Mouse (Mus musculus) 3T3-L1 (cell line): ENCODE measurements around the gene Hlcs.

ENCODE experiments used
- DNase-seq: peaks from one replicate; pipeline ENCODE4 v3.0.0-alpha.2; 2015; ENCODE audit warnings: low read depth, low spot score

The Hlcs gene

GRCm38 (mm10) chr16:94094251-94095108 is 218.9 kb downstream of the Hlcs start:
- no peak for DNase-seq

DNA sequence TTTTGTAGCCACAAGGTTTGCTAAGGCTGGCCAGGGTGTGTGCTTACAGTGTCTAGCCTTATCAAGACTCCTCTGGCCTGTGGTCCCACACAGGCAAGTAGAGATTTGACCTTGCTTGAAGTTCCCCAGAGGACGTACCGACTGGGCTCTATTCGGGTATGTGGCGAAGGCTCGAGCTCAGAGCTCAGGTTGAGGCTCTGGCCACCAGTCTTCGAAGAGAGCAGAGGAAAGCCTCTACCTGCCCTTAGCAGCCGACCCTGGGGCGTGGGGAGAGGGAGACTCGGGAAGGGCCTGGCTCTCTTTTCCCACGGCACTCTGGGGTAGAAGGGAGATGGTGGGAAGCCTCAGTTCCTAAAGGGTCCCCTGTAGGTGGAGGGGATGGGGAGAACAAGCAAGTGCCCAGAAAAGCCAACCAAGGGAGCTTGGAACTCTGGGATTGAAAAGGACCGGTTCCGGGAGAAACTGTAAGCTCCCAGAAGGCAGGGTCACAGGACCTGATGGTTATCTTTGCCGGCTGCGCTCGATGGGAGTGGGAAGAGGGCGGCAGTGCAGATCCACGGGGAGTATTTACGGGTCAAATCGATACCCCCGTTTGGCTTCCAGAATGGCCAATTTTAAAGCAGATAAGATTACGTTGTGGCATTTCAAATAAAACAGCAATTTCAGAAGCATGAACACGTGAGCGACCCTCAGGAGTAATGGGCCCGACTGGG is 220.1 kb downstream of the Hlcs start:
- no peak for DNase-seq

GRCm38 (mm10) chr16:94092511-94093150 is 220.7 kb downstream of the Hlcs start:
- DNase-seq = no peak

GRCm38 (mm10) chr16:94088819-94089692 is 224.3 kb downstream of the Hlcs start:
- no peak for DNase-seq

- no peak for DNase-seq
These were observed 225.1 kb downstream of the Hlcs start for GRCm38 (mm10) chr16:94088226-94088748.

GRCm38 (mm10) chr16:94087570-94088225 is 225.7 kb downstream of the Hlcs start:
- DNase-seq = no peak

GRCm38 (mm10) chr16:94086701-94087569 is 226.4 kb downstream of the Hlcs start:
- no peak for DNase-seq

DNA sequence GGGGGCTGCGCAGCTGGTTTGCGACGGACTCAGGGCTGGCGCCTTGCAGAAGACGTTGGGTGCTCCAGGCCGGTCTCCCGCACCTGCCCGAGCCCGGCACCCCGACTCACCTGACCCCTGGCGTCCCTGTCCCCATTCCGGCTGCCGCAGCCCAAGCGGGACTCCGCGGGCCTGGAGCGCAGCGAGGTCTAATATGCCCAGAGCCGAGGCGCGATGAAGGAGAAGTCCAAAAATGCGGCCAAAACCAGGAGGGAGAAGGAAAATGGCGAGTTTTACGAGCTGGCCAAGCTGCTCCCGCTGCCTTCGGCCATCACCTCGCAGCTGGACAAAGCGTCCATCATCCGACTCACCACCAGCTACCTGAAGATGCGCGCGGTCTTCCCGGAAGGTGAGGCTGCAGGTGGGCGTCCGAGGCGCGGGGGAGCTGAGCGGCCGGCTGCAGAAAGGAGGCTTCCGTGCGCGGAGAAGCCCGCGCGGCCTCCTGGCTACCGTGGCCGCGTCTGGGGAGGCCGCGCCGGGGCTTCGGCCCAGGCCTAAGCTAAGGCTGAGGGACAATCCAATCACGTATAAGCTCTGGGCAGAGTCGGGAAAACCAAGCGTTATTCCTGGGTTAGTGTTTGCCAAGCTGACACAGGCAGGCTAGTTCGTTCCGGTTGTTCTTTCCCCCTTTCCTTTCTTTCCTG is 227.6 kb downstream of the Hlcs start:
- DNase-seq = no peak

DNA sequence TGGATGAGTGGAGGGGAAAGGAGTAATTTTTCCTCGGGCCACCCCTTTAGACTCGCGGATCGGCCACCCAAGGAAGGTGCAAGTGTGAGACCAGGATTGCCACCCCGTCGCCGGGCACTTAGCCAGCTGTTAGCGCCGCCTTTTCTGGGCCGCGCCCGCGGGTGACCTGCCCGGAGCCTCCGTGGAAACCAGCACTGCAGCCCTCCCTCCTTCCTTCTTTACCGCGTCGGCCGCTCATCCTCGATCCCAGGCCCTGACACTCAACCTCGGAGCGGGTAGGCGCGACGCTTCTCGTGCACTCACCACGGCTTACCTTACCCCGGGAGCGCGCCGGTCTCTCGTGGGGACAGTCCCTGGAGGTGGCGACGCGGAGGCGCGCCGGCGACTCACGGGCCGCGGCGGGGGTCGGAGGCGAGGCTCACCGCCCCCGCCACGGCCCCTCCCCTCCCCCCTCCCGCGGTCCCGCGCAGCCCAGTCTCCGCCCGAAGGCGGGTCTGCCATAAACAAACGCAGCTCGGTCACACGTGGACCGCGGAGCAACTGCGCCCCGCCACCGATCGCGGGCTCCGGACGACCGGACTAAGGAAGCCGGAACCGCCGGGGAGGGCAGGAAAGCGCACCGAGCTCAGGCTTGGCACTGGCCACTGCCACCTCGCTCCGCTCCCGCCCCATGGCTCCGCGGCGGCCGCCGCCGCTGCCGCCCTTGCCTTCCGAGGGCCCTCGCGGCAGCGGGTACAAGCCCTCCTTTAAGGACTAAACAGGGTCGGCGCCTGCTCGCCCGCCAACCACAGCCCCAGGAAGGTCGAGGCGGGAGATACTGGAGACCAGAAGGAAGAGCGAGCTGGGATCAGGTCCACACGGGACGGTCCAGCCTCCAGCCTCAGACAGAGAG is 228.4 kb downstream of the Hlcs start, which contains the start of gene Sim2:
TSS of gene Sim2 (plus strand) at position 221 of the 892 bp plus-strand sequence.
- DNase-seq = no peak

DNA sequence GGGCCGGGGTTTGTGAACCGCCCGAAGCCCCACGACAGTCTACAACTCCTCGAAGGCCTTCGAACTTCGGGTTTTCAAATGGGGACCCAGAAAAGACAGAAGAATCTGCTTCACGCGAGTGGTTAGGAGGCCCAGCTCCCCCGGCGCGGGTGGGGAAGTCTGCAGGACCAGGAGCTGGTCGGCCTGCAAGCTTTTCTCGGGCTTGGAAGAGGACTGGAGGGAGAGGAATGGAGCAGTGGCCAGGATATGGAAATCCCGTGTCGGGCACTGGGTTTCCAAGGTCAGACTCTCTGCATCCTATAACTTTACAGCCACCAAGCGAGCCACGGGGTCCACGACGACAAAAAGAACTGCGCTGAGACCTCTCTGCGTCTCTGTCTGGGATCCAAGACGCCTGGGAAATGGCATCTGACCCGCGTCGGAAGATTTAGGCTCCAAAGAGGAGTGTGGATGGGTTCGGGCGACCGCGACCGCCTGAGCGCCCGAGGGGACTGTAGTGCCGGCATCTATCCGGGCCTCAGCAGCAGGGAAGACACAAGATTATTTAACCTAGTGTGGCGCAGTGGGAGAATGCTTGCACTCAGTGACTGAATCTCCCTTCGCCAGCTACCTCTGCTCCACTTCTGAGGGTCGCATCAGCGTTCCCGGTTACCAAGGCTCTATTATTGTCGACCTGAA is 229.4 kb downstream of the Hlcs start:
- no peak for DNase-seq

DNA sequence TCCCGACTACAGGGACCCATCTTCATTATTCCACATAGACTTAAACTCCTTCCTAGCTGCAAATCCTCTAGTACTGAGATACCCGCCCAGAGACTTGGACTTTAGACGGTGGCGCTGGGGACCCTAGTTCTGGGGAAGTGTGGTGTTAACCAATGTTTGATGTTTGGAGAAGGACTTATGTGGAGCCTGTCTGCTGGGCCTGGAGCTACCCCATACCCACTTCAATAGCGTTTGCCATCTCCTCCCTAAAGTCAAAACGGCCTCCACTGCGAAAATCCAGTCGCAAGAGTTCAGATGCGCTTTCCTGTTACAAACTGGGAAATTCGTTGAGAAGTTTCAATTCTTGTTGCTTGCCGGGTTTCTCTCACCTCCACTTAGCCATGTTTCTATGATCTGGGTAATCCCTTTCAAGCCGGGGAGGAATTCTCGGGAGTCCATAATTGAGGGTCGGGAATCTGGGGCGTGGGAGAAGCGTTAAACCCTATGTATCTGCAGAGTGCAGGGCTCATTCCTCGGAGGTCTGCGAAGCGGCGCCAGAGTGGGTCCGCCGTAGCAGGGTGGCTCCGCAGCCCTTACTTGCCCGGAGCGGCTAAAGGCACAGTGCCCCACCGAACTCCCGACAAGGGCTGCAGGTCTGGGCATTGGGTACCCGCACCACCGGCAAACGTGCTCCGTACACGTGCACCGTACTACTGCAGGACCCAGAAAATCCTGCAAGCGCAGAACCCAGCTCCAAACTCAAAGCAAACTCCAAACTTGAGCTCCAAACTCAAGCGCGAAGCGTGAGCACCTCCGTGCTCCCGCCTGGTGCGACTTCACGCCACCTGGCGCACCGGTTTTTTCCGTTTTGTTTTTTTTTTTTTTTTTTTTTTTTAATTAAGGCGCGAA is 230.2 kb downstream of the Hlcs start:
- DNase-seq = no peak

- no peak for DNase-seq
These were observed 231.2 kb downstream of the Hlcs start for GRCm38 (mm10) chr16:94081996-94082708.

GRCm38 (mm10) chr16:94081596-94081995 is 231.8 kb downstream of the Hlcs start:
- no peak for DNase-seq

- no peak for DNase-seq
These were observed 233.4 kb downstream of the Hlcs start for GRCm38 (mm10) chr16:94079856-94080555.
